Mouse (Mus musculus) heart, postnatal 0 days (tissue): ENCODE data around the gene 4930407I10Rik.

ENCODE experiments used
- CTCF ChIP-seq: IDR thresholded peaks from 2 replicates; pipeline ENCODE4 v1.5.1; 2016; ENCODE audit warnings: antibody characterized with exemption, control low read depth, low read depth
- EP300 ChIP-seq: IDR thresholded peaks from 2 replicates; pipeline ENCODE4 v1.6.1; 2016; ENCODE audit warnings: antibody characterized with exemption, low read depth

GRCm38 (mm10) chr15:82022535-82023088 is 36.3 kb upstream of the 4930407I10Rik start:
- TF ChIP-seq CTCF = no peak
- no peak for TF ChIP-seq EP300
